Mouse (Mus musculus): ENCODE measurements around the gene Eif2b2.

DNA sequence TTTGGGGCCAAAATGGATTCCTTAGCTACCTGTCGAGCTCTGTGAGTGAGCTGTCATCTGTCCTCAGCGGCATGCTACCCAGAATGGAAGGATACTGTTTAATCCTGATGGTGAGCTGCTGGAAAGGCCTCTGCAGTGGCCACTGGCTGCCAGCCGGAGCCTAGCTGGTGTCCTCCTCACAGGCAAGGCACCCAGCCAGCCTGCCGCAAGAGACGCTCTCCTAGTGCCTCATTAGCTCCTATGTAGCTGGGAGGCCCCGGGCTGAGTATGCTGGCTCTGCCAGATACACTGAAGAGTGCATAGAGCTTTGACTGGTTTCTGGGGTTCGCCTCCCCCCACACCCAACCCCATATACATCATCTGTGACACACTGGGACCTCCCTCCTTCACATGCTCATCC is 45.3 kb upstream of the Eif2b2 start:
- TF ChIP-seq CTCF (IDR thresholded peaks at IDR 0.05; ENCODE audit: extremely low read depth, insufficient read length, insufficient replicate concordance, low read depth, low read length) (no peak), POLR2A (IDR thresholded peaks at IDR 0.05; ENCODE audit: low read depth, low read length) (no peak)
